Mouse (Mus musculus): ENCODE measurements at regions not wholly inside any gene's neighbourhood (a gene's known extent, or its start where the extent isn't known, plus 50 kb on each side); places are given as distances from the start of the nearest gene placed in this dataset.

DNA sequence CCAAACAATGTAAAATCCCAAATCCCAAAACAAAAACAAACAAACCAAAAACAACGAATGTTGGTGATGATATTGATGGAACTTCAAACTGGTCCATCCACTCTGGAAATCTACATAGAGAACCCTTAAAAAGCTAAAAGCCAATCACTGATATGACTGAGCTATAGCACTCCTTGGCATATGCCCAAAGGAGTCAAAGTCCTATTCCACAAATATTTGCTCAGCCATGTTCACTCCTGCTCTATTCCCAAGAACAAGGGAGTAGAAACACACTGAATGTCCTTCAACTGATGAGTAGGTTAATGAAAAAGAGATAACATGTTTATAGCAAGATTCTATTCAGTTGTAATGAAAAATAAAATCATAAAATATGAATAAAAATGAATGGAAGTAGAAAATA lies 63.0 kb upstream of the B430305J03Rik start:
- H3K27me3 ChIP-seq (ENCODE audit: insufficient read depth, low read length), result no peaks in the 10 kb centered on the region
- H3K9ac ChIP-seq, result no peak overlapping the region
- no peak overlapping the region for H3K4me2 ChIP-seq (ENCODE audit: low read depth)
- H3K9me3 ChIP-seq (ENCODE audit: low read length), result no peaks in the 10 kb centered on the region
- no peaks in the 10 kb centered on the region for H3K36me3 ChIP-seq (ENCODE audit: insufficient read depth)
- WGBS, result 89% methylated on average over 1 of the region's 1 CpGs
- DNase-seq (no peak), ATAC-seq (no peak)
- H3K27ac ChIP-seq (ENCODE audit: low read depth, low read length), result no peak overlapping the region
- no peaks in the 10 kb centered on the region for H3K4me1 ChIP-seq (ENCODE audit: insufficient read depth)
- H3K4me3 ChIP-seq (ENCODE audit: low read depth, low read length), result no peak overlapping the region
- no peak for TF ChIP-seq CTCF (IDR thresholded peaks at IDR 0.05; ENCODE audit: low read depth)

DNA sequence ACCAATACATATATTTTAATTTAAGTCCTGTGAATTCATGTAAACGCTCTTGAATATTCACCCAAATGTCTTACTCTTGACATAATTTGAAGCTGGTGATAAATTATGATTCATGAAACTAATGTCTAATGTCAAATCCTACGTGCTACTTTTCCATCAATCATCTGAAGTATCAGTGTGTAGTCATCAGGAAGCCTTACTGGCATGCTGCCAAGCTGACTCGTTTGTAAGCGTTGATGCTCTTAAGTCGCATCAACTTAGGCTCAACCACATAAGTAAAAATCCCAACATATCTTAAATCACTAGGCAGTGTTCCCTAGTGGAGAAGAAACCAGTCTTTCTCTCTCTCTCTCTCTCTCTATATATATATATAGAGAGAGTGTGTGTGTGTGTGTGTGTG lies 58.2 kb upstream of the B430305J03Rik start:
- no peak overlapping the region for H3K9ac ChIP-seq
- no peak overlapping the region for H3K27ac ChIP-seq (ENCODE audit: low read depth, low read length)
- H3K36me3 ChIP-seq (ENCODE audit: insufficient read depth), result no peaks in the 10 kb centered on the region
- ATAC-seq (peak; percentile 55; the same call in 1 of the 2 replicates), DNase-seq (peak; percentile 47)
- TF ChIP-seq CTCF (IDR thresholded peaks at IDR 0.05; ENCODE audit: low read depth), result no peak
- no peak overlapping the region for H3K4me2 ChIP-seq (ENCODE audit: low read depth)
- no peaks in the 10 kb centered on the region for H3K4me1 ChIP-seq (ENCODE audit: insufficient read depth)
- no peaks in the 10 kb centered on the region for H3K27me3 ChIP-seq (ENCODE audit: insufficient read depth, low read length)
- H3K9me3 ChIP-seq (ENCODE audit: low read length), result no peaks in the 10 kb centered on the region
- WGBS, result 37% methylated on average over 5 of the region's 5 CpGs
- H3K4me3 ChIP-seq (ENCODE audit: low read depth, low read length), result no peak overlapping the region

DNA sequence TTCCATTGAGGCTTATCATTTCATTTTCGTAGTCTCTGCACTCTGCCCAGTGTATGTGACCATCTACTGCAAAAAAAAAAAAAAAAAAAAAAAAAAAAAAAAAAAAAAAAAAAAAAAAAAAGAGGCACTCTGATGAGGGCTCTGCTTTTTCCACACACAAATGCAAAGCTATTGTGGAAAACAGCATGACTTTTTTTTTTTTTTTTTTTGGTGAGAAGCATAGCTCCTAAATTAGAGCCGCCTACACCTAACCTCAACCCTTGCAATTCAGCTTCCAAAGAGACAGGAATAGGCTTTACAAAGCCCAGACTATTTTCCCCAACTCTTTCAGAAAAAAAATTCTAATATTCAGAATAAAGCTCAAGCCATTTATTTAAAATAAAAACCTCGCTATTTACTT lies 54.0 kb upstream of the B430305J03Rik start:
- Histone ChIP-seq H3K9me3 (ENCODE audit: low read length) (no peaks in the 10 kb centered on the region), H3K4me2 (ENCODE audit: low read depth) (no peak overlapping the region), H3K4me3 (ENCODE audit: low read depth, low read length) (no peak overlapping the region), H3K9ac (no peak overlapping the region), H3K4me1 (ENCODE audit: insufficient read depth) (no peaks in the 10 kb centered on the region), H3K36me3 (ENCODE audit: insufficient read depth) (no peaks in the 10 kb centered on the region), H3K27me3 (ENCODE audit: insufficient read depth, low read length) (no peaks in the 10 kb centered on the region), H3K27ac (ENCODE audit: low read depth, low read length) (no peak overlapping the region)
- TF ChIP-seq CTCF (IDR thresholded peaks at IDR 0.05; ENCODE audit: low read depth), result no peak
- DNase-seq, result no peak
- ATAC-seq, result no peak
- WGBS, result 66% methylated on average over 3 of the region's 3 CpGs

DNA sequence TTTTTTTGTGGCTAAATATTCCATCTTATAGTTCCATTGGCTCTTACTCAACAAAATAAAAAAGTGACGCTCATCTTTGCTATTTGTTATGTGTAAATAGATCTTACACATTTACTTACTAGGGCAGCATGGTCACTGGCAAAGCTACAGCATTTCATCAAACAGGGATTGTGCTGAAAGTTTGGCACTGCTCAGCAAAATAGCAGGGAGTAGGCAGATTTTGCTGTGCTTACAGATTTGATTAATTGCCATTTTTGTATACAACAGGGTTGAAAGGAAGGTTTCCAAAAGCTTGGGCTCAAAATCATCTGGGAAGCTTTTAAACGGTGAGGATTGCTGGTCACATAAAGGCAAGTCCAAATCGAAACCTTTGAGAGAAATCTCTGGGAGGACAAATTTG lies 52.3 kb upstream of the B430305J03Rik start:
- DNase-seq (no peak), ATAC-seq (no peak)
- H3K9me3 ChIP-seq (ENCODE audit: low read length), result no peaks in the 10 kb centered on the region
- H3K27ac ChIP-seq (ENCODE audit: low read depth, low read length), result no peak overlapping the region
- no peak overlapping the region for H3K4me2 ChIP-seq (ENCODE audit: low read depth)
- no peaks in the 10 kb centered on the region for H3K27me3 ChIP-seq (ENCODE audit: insufficient read depth, low read length)
- no peak overlapping the region for H3K4me3 ChIP-seq (ENCODE audit: low read depth, low read length)
- no peaks in the 10 kb centered on the region for H3K36me3 ChIP-seq (ENCODE audit: insufficient read depth)
- H3K9ac ChIP-seq, result no peak overlapping the region
- 45% methylated on average over 3 of the region's 3 CpGs for whole genome bisulfite sequencing
- H3K4me1 ChIP-seq (ENCODE audit: insufficient read depth), result no peaks in the 10 kb centered on the region
- no peak for TF ChIP-seq CTCF (IDR thresholded peaks at IDR 0.05; ENCODE audit: low read depth)
